11 mouse cellular contexts compared by ENCODE assay signal in genomic region chr7:49544775-49545705, GRCm38 (mm10).
A peak's percentile ranks its signal among the peaks of the same experiment; 100 is the strongest.
DNase-seq lines count a peak whose midpoint lies in the region; ATAC-seq lines count a peak whose summit lies in the region.
"Had no signal": no experiment of that assay in that cellular context is flagged by ENCODE, and none has a peak within 500 bp of the region (broad histone marks: within the 10 kb centered on the region; RNA-seq: fewer than 3 reads in every experiment).

No protein-coding gene starts in this region.

- no peak for DNase-seq in heart, adult 8-10 months (ENCODE audit: low spot score)
- peak; percentile 50 for DNase-seq in right cerebral cortex, adult 18-20 months
- no peak for DNase-seq in right cerebral cortex, postnatal 25 days
- DNase-seq in adipocyte (ENCODE audit: low spot score), result no peak
- DNase-seq in frontal cortex, postnatal 36 days (ENCODE audit: low spot score in 2 of 2), result no peak
- no peak for DNase-seq in thymus, postnatal 10 days (ENCODE audit: low spot score in 2 of 2)
- DNase-seq: kidney, adult 9 months; thymus, adult 18-20 months had no signal

- ATAC-seq in heart, embryonic 13.5 days (ENCODE audit: extremely low read depth, insufficient number of reproducible peaks, low FRiP score, low TSS enrichment), result peak; percentile 26; the same call in 1 of the 2 replicates
- ATAC-seq in megakaryocyte, adult 5-6 weeks (ENCODE audit: poor library complexity, severe bottlenecking), result peak; percentile 68

- WGBS in heart, embryonic 13.5 days, result 15% methylated on average over 11 of the region's 11 CpGs

- peak overlapping the region; percentile 92 for H3K27ac ChIP-seq in heart, embryonic 13.5 days (replicated peaks)

- peak overlapping the region; percentile 67 for H3K9ac ChIP-seq in heart, embryonic 13.5 days

- peaks cover 53% of the 10 kb centered on the region for H3K36me3 ChIP-seq in heart, embryonic 13.5 days

- no peak overlapping the region for H3K4me3 ChIP-seq in heart, embryonic 13.5 days
- H3K4me3 ChIP-seq: megakaryocyte, embryonic 14.5 days had no signal

- peak overlapping the region; percentile 36 for H3K4me2 ChIP-seq in heart, embryonic 13.5 days

- no peaks in the 10 kb centered on the region for H3K27me3 ChIP-seq in heart, embryonic 13.5 days (replicated peaks)
- H3K27me3 ChIP-seq: megakaryocyte, embryonic 14.5 days had no signal

- no peaks in the 10 kb centered on the region for H3K9me3 ChIP-seq in heart, embryonic 13.5 days

- H3K4me1 ChIP-seq in heart, embryonic 13.5 days, result peaks cover 49% of the 10 kb centered on the region
- H3K4me1 ChIP-seq: megakaryocyte, embryonic 14.5 days had no signal
